Mouse (Mus musculus) MEL (cell line): ENCODE measurements at regions not wholly inside any gene's neighbourhood (a gene's known extent, or its start where the extent isn't known, plus 50 kb on each side); places are given as distances from the start of the nearest gene placed in this dataset.

Source experiments
- DNase-seq: peaks from one replicate; pipeline ENCODE4 v3.0.0; 2011; ENCODE audit warnings: low read depth, low spot score
- H3K27ac ChIP-seq: 2 replicates; pipeline ENCODE4 v1.5.1; 2012; ENCODE audit warnings: low read depth, mild to moderate bottlenecking, control low read depth, low read length, moderate library complexity; ENCODE audit not compliant: control insufficient read depth
- H3K27me3 ChIP-seq, 2 experiments: fragments of 150-350 bp in 1 of 2; sonication (generic) in 1 of 2; 2 replicates each; pipeline ENCODE4 v1.6.1; 2012; ENCODE audit warnings: low read length in 2 of 2, mild to moderate bottlenecking in 2 of 2, improper control_type of control experiment in 1 of 2, moderate library complexity in 1 of 2; ENCODE audit not compliant: insufficient read depth in 2 of 2, control insufficient read depth in 1 of 2
- H3K36me3 ChIP-seq, 2 experiments: 2 replicates each; pipeline ENCODE4 v1.6.1; 2012 to 2014; ENCODE audit warnings: low read length in 2 of 2, improper control_type of control experiment in 1 of 2, inconsistent platforms in 1 of 2, mild to moderate bottlenecking in 1 of 2; ENCODE audit not compliant: insufficient read depth in 2 of 2, control insufficient read depth in 1 of 2
- H3K4me1 ChIP-seq, 2 experiments: fragments of 150-350 bp in 1 of 2; sonication (generic) in 1 of 2; 2 replicates each; pipeline ENCODE4 v1.6.1; 2012; ENCODE audit warnings: low read length in 2 of 2, improper control_type of control experiment in 1 of 2, mild to moderate bottlenecking in 1 of 2; ENCODE audit not compliant: insufficient read depth in 2 of 2, control insufficient read depth in 1 of 2
- H3K4me3 ChIP-seq, 2 experiments: fragments of 150-350 bp in 1 of 2; sonication (generic) in 1 of 2; 2 replicates each; pipeline ENCODE4 v1.5.1; 2012; ENCODE audit warnings: low read depth in 2 of 2, low read length in 2 of 2, mild to moderate bottlenecking in 2 of 2, moderate library complexity in 2 of 2, control low read depth in 1 of 2, improper control_type of control experiment in 1 of 2; ENCODE audit not compliant: control insufficient read depth in 1 of 2, insufficient read depth in 1 of 2
- H3K79me2 ChIP-seq: 2 replicates; pipeline ENCODE4 v1.6.1; 2012; ENCODE audit warnings: mild to moderate bottlenecking, low read length, moderate library complexity; ENCODE audit not compliant: control insufficient read depth, poor library complexity, insufficient read depth
- H3K9ac ChIP-seq: 2 replicates; pipeline ENCODE4 v1.6.1; 2012; ENCODE audit warnings: low read depth, mild to moderate bottlenecking, control low read depth, low read length, moderate library complexity; ENCODE audit not compliant: control insufficient read depth, poor library complexity, severe bottlenecking
- H3K9me3 ChIP-seq: fragments of 150-350 bp; sonication (generic); replicated peaks from 2 replicates; pipeline ENCODE4 v1.6.1; 2012; ENCODE audit warnings: mild to moderate bottlenecking, low read length, improper control_type of control experiment, moderate library complexity; ENCODE audit not compliant: insufficient read depth
- BHLHE40 ChIP-seq: IDR thresholded peaks from 2 replicates; pipeline ENCODE4 v1.6.1; 2012; ENCODE audit warnings: low read depth, mild to moderate bottlenecking, inconsistent platforms, low read length, improper control_type of control experiment, borderline replicate concordance
- CTCF ChIP-seq, 3 experiments: IDR thresholded peaks in 2 of 3; conservative IDR thresholded peaks in 1 of 3; 2 replicates each; pipeline ENCODE4 v1.5.1; 2011 to 2012; ENCODE audit warnings: low read length in 3 of 3, low read depth in 2 of 3, mild to moderate bottlenecking in 2 of 3, improper control_type of control experiment in 1 of 3, inconsistent platforms in 1 of 3, mixed read lengths in 1 of 3, moderate library complexity in 1 of 3; ENCODE audit not compliant: control insufficient read depth in 1 of 3, insufficient read depth in 1 of 3, poor library complexity in 1 of 3, severe bottlenecking in 1 of 3
- E2F4 ChIP-seq: IDR thresholded peaks from 2 replicates; pipeline ENCODE4 v1.6.1; 2011; ENCODE audit warnings: low read depth, low read length, improper control_type of control experiment, borderline replicate concordance
- ELF1 ChIP-seq: IDR thresholded peaks from 2 replicates; pipeline ENCODE4 v1.6.1; 2014; ENCODE audit warnings: low read depth, mild to moderate bottlenecking, inconsistent platforms, low read length, improper control_type of control experiment, moderate library complexity
- EP300 ChIP-seq, 2 experiments: IDR thresholded peaks; 2 replicates each; pipeline ENCODE4 v1.6.1; 2011; ENCODE audit warnings: improper control_type of control experiment in 2 of 2, low read length in 2 of 2, low read depth in 1 of 2, mild to moderate bottlenecking in 1 of 2
- ETS1 ChIP-seq: IDR thresholded peaks from 2 replicates; pipeline ENCODE4 v1.6.1; 2012; ENCODE audit warnings: low read depth, mild to moderate bottlenecking, inconsistent platforms, low read length, improper control_type of control experiment, moderate library complexity
- GABPA ChIP-seq: IDR thresholded peaks from 2 replicates; pipeline ENCODE4 v1.6.1; 2012; ENCODE audit warnings: low read depth, mild to moderate bottlenecking, inconsistent platforms, low read length, improper control_type of control experiment, moderate library complexity
- MAFK ChIP-seq: IDR thresholded peaks from 2 replicates; pipeline ENCODE4 v1.6.1; 2011; ENCODE audit warnings: low read depth, mild to moderate bottlenecking, low read length, improper control_type of control experiment, borderline replicate concordance
- MAZ ChIP-seq: IDR thresholded peaks from 2 replicates; pipeline ENCODE4 v1.6.1; 2012; ENCODE audit warnings: low read depth, mild to moderate bottlenecking, inconsistent platforms, low read length, improper control_type of control experiment
- MEF2A ChIP-seq: IDR thresholded peaks from 2 replicates; pipeline ENCODE4 v1.6.1; 2014; ENCODE audit warnings: low read depth, mild to moderate bottlenecking, inconsistent platforms, low read length, improper control_type of control experiment; ENCODE audit not compliant: poor library complexity, insufficient replicate concordance, severe bottlenecking; ENCODE audit errors: extremely low read depth
- MYB ChIP-seq: IDR thresholded peaks from 2 replicates; pipeline ENCODE4 v1.6.1; 2011; ENCODE audit warnings: mild to moderate bottlenecking, low read depth, low read length, improper control_type of control experiment
- MYC ChIP-seq: IDR thresholded peaks from 2 replicates; pipeline ENCODE4 v1.6.1; 2011; ENCODE audit warnings: low read depth, mild to moderate bottlenecking, low read length, improper control_type of control experiment, moderate library complexity
- NELFE ChIP-seq: IDR thresholded peaks from 2 replicates; pipeline ENCODE4 v1.6.1; 2011; ENCODE audit warnings: low read depth, low read length, improper control_type of control experiment
- NRF1 ChIP-seq: IDR thresholded peaks from 2 replicates; pipeline ENCODE4 v1.6.1; 2014; ENCODE audit warnings: low read depth, mild to moderate bottlenecking, inconsistent platforms, low read length, improper control_type of control experiment, moderate library complexity; ENCODE audit not compliant: poor library complexity, insufficient read depth, severe bottlenecking
- POLR2A ChIP-seq, 2 experiments: IDR thresholded peaks; 2 replicates each; pipeline ENCODE4 v1.6.1; 2011 to 2012; ENCODE audit warnings: low read length in 2 of 2, mild to moderate bottlenecking in 2 of 2, control low read depth in 1 of 2, improper control_type of control experiment in 1 of 2, low read depth in 1 of 2, moderate library complexity in 1 of 2; ENCODE audit not compliant: control insufficient read depth in 1 of 2, insufficient read depth in 1 of 2, poor library complexity in 1 of 2
- POLR2AphosphoS5 ChIP-seq: IDR thresholded peaks from 2 replicates; pipeline ENCODE4 v1.6.1; 2012; ENCODE audit warnings: low read depth, borderline replicate concordance, mild to moderate bottlenecking, inconsistent platforms, low read length, moderate library complexity, mixed read lengths
- RAD21 ChIP-seq: IDR thresholded peaks from 2 replicates; pipeline ENCODE4 v1.6.1; 2011; ENCODE audit warnings: mild to moderate bottlenecking, low read depth, low read length, improper control_type of control experiment
- RCOR1 ChIP-seq: IDR thresholded peaks from 2 replicates; pipeline ENCODE4 v1.6.1; 2012; ENCODE audit warnings: low read depth, mild to moderate bottlenecking, inconsistent platforms, low read length, improper control_type of control experiment
- USF1 ChIP-seq: IDR thresholded peaks from 2 replicates; pipeline ENCODE4 v1.6.1; 2014; ENCODE audit warnings: low read depth, mild to moderate bottlenecking, inconsistent platforms, low read length, improper control_type of control experiment, moderate library complexity
- ZC3H11A ChIP-seq: IDR thresholded peaks from 2 replicates; pipeline ENCODE4 v1.6.1; 2012; ENCODE audit warnings: low read depth, mild to moderate bottlenecking, inconsistent platforms, low read length, improper control_type of control experiment
- ZNF384 ChIP-seq: IDR thresholded peaks from 2 replicates; pipeline ENCODE4 v1.6.1; 2012; ENCODE audit warnings: low read depth, mild to moderate bottlenecking, inconsistent platforms, low read length, improper control_type of control experiment

GRCm38 (mm10) chr7:82085205-82085604, 88.4 kb upstream of the Sh3gl3 start:
- no peak overlapping the region for H3K27ac ChIP-seq
- no peaks in the 10 kb centered on the region for H3K4me1 ChIP-seq
- no peak overlapping the region for H3K9ac ChIP-seq
- no peaks in the 10 kb centered on the region for H3K9me3 ChIP-seq
- no peaks in the 10 kb centered on the region for H3K36me3 ChIP-seq
- H3K27me3 ChIP-seq: no peaks in the 10 kb centered on the region
- DNase-seq: no peak
- H3K79me2 ChIP-seq: no peaks in the 10 kb centered on the region
- no peak overlapping the region for H3K4me3 ChIP-seq
- TF ChIP-seq POLR2AphosphoS5 (no peak), E2F4 (no peak), POLR2A (IDR thresholded peaks at IDR 0.05; ENCODE audit: control insufficient read depth in 1 of 2, insufficient read depth in 1 of 2, low read depth in 1 of 2, low read length in 2 of 2, poor library complexity in 1 of 2) (no peak), EP300 (IDR thresholded peaks at IDR 0.05; ENCODE audit: low read depth in 1 of 2, low read length in 2 of 2) (no peak), MYC (no peak), ZC3H11A (no peak), MEF2A (no peak), CTCF (IDR thresholded peaks at IDR 0.05 in 2 of 3, conservative IDR thresholded peaks at IDR 0.05 in 1 of 3; ENCODE audit: control insufficient read depth in 1 of 3, insufficient read depth in 1 of 3, low read depth in 2 of 3, low read length in 3 of 3, poor library complexity in 1 of 3, severe bottlenecking in 1 of 3) (no peak), RCOR1 (no peak), ETS1 (no peak)

DNA sequence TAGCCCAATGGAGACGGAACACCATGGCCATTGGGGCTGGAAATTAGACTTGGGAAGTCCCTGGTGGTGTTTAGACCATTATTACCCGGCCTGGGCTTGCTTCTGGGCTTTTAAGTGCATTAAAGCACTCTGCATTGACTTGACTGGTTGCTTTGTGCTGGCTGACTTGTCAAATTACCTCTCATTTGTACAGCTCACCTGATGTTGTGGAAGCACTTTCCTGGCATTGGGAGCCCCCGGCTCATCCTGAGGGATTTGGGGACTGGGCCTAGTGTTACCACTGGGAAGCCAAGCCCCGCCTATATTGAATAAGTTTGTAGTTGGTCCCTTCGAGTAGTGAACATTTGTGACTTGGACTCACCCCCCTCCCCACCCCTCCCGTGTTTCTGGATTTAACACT, 75.5 kb upstream of the Sh3gl3 start:
- Histone ChIP-seq H3K36me3 (no peaks in the 10 kb centered on the region), H3K27ac (no peak overlapping the region), H3K27me3 (no peaks in the 10 kb centered on the region), H3K4me3 (no peak overlapping the region), H3K9ac (no peak overlapping the region), H3K79me2 (no peaks in the 10 kb centered on the region), H3K9me3 (no peaks in the 10 kb centered on the region), H3K4me1 (no peaks in the 10 kb centered on the region)
- no peak for DNase-seq
- TF ChIP-seq E2F4: no peak
- no peak for TF ChIP-seq ZNF384
- no peak for TF ChIP-seq ZC3H11A
- TF ChIP-seq MYC: no peak
- TF ChIP-seq GABPA: no peak
- no peak for TF ChIP-seq USF1
- no peak for TF ChIP-seq MAZ

DNA sequence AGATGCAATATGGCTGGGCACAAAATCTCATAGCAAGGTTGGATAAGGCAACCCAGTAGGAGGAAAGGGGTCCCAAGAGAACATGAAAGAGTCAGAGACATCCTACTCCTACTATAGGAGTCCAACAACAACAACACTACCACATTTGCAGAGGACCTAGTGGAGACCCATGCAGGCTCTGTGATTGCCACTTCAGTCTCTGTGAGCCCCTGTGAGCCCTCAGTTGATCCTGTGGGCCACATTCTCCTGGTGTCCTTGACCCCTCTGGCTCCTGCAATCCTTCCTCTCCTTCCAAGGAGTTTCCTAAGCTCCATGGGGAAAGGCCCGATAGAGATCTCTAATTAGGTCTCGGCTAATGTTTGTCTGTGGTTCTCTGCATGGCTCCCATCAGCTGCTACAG, 72.3 kb upstream of the Sh3gl3 start:
- Histone ChIP-seq H3K27me3 (no peaks in the 10 kb centered on the region), H3K9me3 (no peaks in the 10 kb centered on the region), H3K27ac (no peak overlapping the region), H3K4me1 (no peaks in the 10 kb centered on the region), H3K79me2 (no peaks in the 10 kb centered on the region), H3K4me3 (no peak overlapping the region), H3K36me3 (no peaks in the 10 kb centered on the region), H3K9ac (no peak overlapping the region)
- no peak for DNase-seq
- TF ChIP-seq ELF1 (no peak), CTCF (IDR thresholded peaks at IDR 0.05 in 2 of 3, conservative IDR thresholded peaks at IDR 0.05 in 1 of 3; ENCODE audit: control insufficient read depth in 1 of 3, insufficient read depth in 1 of 3, low read depth in 2 of 3, low read length in 3 of 3, poor library complexity in 1 of 3, severe bottlenecking in 1 of 3) (no peak), MAZ (no peak), RAD21 (no peak), BHLHE40 (no peak), NRF1 (no peak), MAFK (no peak), ZNF384 (no peak), POLR2AphosphoS5 (no peak), MYB (no peak), NELFE (no peak)
